Mouse (Mus musculus): ENCODE measurements around the gene Gm47429. TPM values are rescaled to one million over a fixed set of nuclear protein-coding genes. Genes with fewer than 3 reads are reported as not detected.
"Not testable (repeated sequence)": the region's sequence is repeated elsewhere in the genome, so short reads cannot be mapped to it uniquely, and the experiment has no call there.

The Gm47429 gene
- not detected for total RNA-seq (2021)
- long read RNA-seq, experiment 1 = 0 reads
- long read RNA-seq, experiment 2 = 0 reads

DNA sequence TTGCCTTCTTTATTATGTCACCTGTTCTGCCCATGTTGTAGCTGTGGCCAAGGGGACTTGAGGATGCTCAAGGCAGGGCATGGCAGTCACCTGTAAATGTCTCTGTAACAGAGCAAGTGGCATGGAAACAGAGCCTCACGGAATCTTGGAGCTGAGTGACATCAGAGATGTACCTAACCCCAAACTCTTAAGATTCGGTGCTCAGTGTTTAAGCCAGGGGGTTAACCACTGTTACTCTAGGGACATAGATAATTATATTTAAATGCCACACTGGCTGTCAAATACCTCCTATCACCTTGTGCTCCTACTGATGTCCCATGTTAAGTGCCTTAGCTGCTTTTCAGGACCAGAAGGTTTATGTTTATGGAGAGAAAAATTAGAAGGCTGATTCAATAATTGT, at the start of gene Gm47429:
Gene Gm47429 (minus strand): TSS at position 101 of the 400 bp plus-strand sequence.
- Histone ChIP-seq H3K4me3 (no peak within 1 kb of the TSS), H3K27ac (no peak within 1 kb of the TSS)
- no peak for DNase-seq
- intact Hi-C loops (cut with DNase I) = no loop called here
- no peak for TF ChIP-seq CTCF (IDR thresholded peaks at IDR 0.05)

DNA sequence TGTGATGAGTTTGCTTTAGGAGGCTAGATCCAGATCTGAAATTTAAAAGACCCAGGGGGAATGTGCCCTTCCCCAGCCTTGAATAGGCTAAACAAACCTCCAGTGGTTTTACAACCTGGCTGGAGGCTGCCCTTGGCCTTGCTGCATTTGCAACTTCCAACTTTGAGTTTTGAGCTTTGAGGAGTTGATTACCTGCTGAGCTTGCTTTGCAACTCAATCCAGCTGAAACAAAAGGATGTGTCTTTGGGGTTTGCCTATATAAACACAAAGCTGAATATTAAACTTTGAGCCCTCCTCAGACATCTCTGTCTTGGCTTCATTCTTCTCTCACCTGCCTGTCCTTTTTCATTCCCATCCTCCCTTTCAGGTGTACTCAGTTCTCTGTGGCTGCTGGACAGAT, 44.8 kb upstream of the Gm47429 start:
- DNase-seq; H3K4me3 ChIP-seq; intact Hi-C loops (cut with DNase I); H3K27ac ChIP-seq: not testable (repeated sequence)

DNA sequence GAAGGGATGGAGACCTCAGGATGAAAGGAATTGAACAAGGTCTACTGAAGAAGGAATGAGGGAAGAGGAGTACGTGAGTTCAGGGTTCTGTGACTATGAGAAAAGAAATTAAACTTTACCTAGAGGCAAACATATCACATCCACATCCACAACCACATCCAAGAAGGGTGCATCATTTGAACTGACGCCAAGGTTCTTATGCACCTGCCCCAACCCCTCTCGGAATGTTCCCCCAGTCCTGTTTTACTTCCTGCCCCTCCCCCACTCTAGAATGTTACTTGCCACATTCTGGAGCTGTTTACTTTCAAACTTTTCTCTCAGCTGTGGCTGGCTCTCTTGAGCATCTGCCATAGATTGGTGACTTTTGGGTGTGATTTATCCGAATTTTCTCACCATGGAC, 23.3 kb upstream of the Gm47429 start, which contains the start of gene Nutm2:
Gene Nutm2 (plus strand): TSS at position 301 of the 400 bp plus-strand sequence.
- no peak within 1 kb of the TSS for H3K4me3 ChIP-seq
- no peak within 1 kb of the TSS for H3K27ac ChIP-seq
- TF ChIP-seq CTCF (IDR thresholded peaks at IDR 0.05) = no peak
- DNase-seq = no peak
- intact Hi-C loops (cut with DNase I) = no loop called here

DNA sequence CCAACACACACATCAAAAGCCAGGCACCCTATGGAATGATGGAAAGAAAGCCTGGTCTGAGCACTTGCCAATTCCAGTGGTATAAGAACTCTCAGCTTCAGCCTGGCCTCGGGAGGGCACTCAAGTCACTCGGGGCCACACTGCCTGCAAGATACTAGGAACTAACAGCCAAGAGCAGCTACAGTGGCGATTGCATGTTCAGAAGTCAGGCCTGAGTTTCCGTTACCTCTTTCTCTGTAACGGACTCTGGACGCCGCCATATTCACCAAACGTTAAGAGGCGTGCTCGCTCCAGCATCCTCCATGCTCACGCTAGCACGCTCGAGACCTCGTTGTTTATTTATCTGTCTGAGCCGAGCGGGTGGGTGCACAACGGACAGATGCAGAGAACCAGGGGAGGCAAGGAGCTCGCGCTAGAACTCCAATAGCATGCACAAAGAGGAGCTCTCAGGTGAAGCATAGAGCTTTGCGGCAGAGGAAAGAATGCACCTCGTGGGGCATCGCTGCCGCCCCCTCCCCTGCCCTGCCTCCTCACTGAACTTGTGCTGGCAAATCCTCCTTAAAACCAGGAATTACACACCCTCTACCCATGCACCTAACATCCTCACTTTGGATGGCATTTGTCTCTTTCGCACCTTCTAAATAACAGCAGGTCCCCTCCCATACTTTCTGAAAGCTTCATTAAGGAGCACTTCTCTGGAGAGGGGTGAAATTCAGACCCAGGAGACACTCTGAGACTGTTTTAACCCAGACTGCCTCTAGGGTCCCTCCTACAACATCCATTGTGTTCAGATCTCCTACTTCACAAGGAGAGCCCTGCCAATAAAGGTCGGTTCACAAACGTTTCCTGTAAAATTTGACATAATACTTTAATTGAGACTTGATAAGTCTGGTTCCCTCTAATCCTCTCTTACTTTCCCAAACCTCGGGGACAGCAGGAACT, 21.2 kb upstream of the Gm47429 start:
- peak; percentile 21 for DNase-seq
- H3K27ac ChIP-seq = no peak overlapping the region
- intact Hi-C loops (cut with DNase I) = no loop called here
- peak; percentile 41 for TF ChIP-seq CTCF (IDR thresholded peaks at IDR 0.05)
- peak overlapping the region; percentile 15 for H3K4me3 ChIP-seq

DNA sequence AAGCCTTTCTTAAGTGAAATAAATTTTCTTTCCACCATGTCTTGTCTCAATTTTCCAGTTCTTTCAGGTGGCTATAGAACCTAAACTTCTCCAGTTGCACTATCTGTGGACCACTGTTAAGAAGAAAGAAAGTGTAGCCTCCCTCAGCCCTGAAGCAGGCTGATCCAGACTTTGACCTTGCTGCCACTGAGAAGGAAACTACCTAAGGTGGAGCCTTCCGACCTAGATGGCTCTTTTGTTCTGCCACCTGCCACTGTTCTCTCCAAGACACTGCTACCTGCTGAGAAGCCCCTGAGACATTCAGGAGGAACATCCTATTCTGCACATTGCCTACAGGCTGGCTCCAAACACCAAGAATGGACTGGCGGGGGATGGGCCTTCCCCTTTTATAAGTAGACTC, 16.7 kb upstream of the Gm47429 start:
- H3K4me3 ChIP-seq; DNase-seq; intact Hi-C loops (cut with DNase I); H3K27ac ChIP-seq: not testable (repeated sequence)

DNA sequence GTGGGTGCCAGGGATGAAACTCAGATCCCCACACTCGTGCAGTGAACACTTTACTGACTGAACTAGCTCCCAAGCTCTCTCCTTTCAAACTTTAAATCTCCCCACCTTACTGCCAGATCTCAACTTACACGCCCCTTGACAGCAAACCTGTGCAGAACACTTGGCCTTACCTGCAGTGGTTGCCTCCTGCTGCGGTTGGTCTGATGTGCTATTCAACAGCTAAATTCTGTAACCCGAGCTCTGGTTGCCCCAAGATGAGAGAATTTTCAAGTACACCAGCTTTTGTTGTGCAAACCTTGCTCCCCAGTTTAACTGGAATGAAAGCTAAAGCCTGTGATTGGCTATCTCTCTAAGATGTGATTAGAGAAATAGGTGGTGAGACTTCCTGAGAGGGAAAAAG, 9.7 kb upstream of the Gm47429 start:
- DNase-seq = no peak
- Histone ChIP-seq H3K27ac (no peak overlapping the region), H3K4me3 (no peak overlapping the region)
- intact Hi-C loops (cut with DNase I) = no loop called here
- TF ChIP-seq CTCF (IDR thresholded peaks at IDR 0.05) = no peak

DNA sequence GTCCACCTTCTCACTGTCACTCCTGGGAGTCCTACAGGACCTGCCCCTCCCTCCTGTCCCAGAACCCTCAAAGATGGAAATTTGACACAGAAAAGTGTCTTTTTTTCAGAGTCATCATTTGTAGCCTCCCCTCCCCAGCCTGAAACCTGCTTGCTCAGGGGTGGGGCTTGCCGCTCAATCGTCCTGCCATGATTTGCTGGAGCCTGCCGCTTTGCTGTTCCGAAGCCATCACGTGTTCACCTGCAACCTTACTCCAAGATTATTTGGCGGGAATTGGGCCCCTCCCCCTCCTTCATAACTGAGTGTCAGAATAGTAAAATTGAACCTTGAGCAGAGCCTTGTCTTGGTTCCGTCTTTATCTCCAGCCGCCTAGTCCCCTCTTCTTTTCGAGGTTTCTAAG, 8.6 kb upstream of the Gm47429 start:
- DNase-seq; intact Hi-C loops (cut with DNase I); H3K27ac ChIP-seq; H3K4me3 ChIP-seq: not testable (repeated sequence)

DNA sequence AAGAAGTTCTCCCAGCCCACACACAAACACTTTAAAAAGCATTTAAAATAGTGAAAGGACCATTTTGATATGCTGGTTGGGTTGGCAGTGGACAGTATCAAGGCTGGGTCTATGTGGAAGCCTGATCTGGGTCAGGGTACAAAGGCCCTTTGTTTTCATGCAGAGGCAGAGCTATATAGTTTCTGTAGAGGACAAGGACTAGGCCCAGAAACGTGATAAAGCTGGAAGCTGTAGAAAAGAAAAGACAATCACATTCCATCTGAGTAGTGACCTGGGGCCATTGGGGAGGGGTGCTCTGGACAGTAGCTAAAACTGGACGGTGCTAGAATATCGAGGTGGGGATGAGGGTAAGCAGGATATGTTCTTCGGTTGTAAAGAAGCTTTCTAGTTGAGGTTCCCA, 1.5 kb upstream of the Gm47429 start:
- H3K27ac ChIP-seq = no peak overlapping the region
- TF ChIP-seq CTCF (IDR thresholded peaks at IDR 0.05) = no peak
- no peak overlapping the region for H3K4me3 ChIP-seq
- DNase-seq = no peak
- intact Hi-C loops (cut with DNase I) = no loop called here

DNA sequence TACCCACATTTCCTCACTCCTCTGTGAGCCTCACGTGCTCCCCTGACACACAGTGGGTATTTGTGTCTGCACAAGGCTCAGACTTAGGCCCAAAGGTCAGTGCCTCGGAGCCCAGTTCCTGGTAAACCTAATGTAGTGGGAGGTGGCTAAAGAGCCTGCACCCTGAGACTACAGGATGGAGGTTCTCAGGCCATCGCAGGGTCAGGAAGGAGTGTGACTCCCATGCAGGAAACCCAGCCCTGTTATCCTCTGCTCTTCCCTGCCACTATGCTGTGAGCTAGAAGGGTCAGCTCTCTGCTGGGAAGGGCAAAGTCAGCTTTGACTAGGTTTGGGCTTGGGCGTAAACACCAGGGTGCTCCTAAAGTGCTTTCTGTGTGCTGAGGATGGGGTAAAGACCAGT, 17.0 kb downstream of the Gm47429 start:
- no peak for TF ChIP-seq CTCF (IDR thresholded peaks at IDR 0.05)
- Histone ChIP-seq H3K27ac (no peak overlapping the region), H3K4me3 (no peak overlapping the region)
- intact Hi-C loops (cut with DNase I) = no loop called here
- DNase-seq = no peak

DNA sequence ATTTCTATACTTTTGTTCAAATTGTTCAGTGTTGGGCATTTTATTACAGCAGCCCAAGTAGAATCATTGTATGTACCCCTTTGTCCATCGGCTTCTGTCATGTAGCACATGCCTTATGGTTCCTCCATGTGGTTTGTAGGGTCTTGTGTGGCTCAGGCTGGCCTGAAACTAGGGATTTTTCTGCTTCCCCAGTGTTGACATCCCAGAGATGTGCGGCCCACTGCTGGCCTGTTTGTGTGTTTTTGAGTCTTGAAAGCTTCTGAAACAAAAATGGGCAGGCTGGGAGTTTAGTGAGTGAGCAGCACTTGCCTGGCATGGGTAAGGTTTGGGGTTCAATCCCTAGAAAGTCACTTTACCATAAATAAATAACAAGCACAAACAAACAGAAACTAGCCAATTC, 19.2 kb downstream of the Gm47429 start:
- TF ChIP-seq CTCF (IDR thresholded peaks at IDR 0.05) = no peak
- no peak overlapping the region for H3K4me3 ChIP-seq
- DNase-seq = no peak
- H3K27ac ChIP-seq = no peak overlapping the region
- intact Hi-C loops (cut with DNase I) = no loop called here

DNA sequence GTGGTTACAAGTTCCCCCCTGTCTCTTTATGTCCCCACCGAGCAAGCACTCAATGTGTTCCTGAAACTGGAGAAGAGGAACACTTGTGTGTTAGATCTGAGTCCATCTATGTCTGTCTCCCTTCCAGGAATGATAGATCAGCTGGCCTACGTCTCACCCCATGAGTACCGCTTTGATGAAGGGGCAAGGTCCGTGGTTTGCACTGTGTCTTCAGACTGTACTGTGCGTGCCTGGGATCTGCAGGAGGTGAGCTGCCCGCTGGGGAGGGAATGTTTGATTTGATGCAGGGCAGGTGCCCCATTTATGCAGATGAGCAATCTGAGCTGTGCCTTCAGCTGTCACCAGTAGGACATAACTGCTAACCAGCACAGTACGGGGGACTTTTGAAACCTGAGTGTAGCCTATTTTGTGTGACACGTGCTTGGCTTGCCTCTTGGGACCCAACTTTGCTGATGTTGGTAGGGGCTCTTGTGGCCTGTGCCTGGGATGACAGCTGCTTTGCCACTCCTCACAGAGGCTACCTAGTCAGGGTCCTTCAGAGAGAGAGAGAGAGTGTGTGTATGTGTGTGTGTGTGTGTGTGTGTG, 20.0 kb downstream of the Gm47429 start:
- intact Hi-C loops (cut with DNase I) = no loop called here
- peak; percentile 36 for DNase-seq
- TF ChIP-seq CTCF (IDR thresholded peaks at IDR 0.05) = no peak
- Histone ChIP-seq H3K27ac (peak overlapping the region; percentile 67), H3K4me3 (no peak overlapping the region)

DNA sequence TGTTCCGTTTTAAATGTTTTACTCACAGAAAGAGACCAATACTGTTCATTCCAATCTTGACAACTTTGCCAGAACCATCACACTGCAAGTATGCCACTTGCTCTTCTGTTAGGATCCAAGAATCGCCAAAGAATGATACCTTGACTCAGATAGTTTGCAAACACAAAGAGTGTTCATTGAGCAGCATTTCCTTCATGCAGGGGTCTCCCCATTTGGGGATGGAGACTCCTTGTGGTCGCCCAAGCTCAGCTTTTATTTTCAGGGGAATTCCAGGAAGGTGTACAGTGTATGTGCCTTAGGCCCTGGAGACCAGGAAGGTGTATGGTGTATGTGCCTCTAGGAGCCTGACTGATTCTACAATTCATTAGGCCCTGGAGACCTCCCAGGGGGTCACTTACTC, 25.3 kb downstream of the Gm47429 start:
- TF ChIP-seq CTCF (IDR thresholded peaks at IDR 0.05) = no peak
- DNase-seq = no peak
- intact Hi-C loops (cut with DNase I) = no loop called here
- H3K4me3 ChIP-seq = peak overlapping the region; percentile 95
- peak overlapping the region; percentile 87; the same call in 1 of the 2 replicates for H3K27ac ChIP-seq

DNA sequence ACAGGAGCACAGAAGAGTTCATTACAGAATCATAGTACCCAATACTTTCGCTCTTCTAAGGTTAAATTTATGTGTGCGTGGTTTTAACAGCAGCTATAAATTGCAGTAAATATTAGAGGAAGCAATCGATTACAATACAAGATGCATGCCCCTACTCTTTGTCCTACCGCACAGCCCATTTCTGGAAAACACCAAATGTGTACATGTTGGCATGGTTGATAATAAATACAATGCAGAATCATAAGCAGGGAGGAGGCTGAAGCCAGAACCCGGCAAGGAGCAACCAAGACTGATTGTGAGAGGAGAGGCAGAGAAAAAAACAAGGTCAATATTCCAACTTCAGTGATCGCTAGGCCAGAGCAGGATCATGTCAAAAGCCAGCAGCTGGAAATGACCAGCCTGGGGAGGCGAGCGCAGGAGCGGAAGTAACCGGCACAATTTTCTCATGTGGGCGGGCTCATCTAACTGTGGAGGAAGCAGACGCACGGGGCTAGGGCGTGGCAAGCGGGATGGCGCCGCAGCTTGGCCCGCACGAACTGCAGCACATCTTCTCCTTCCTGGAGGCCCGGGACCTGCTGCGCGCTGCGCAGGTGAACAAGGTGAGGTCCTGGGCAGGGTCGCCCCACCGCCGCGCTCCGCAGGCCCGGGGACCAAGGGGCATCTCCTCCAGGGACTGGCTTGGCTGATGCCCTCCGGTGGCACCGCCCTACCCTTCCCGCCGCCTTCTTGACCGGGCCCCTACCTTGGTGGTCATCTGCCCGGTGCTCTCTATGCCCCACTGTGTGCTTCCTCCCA, 26.1 kb downstream of the Gm47429 start, which contains the start of gene Fbxw17:
Gene Fbxw17 (plus strand): TSS at position 476 of the 795 bp plus-strand sequence.
- DNase-seq = peak; percentile 81
- no peak for TF ChIP-seq CTCF (IDR thresholded peaks at IDR 0.05)
- Histone ChIP-seq H3K4me3 (peak within 1 kb of the TSS; percentile 95), H3K27ac (peak within 1 kb of the TSS; percentile 87)
- intact Hi-C loops (cut with DNase I) = no loop called here

Other genes with a start within 250 kb of the Gm47429 start
- not detected for gene Gm906, start 193.6 kb downstream of the Gm47429 start, total RNA-seq (2021)
- gene Fbxw17, start 26.0 kb downstream of the Gm47429 start, total RNA-seq (2021) = 1 to 10 TPM; 4.2 to 5.4 TPM
- gene Nutm2, start 23.4 kb upstream of the Gm47429 start, total RNA-seq (2021) = not detected
- not detected for gene Gm904, start 199.3 kb upstream of the Gm47429 start, total RNA-seq (2021)